Mouse (Mus musculus): ENCODE data around the gene Sgms2.

Sgms2 gene

DNA sequence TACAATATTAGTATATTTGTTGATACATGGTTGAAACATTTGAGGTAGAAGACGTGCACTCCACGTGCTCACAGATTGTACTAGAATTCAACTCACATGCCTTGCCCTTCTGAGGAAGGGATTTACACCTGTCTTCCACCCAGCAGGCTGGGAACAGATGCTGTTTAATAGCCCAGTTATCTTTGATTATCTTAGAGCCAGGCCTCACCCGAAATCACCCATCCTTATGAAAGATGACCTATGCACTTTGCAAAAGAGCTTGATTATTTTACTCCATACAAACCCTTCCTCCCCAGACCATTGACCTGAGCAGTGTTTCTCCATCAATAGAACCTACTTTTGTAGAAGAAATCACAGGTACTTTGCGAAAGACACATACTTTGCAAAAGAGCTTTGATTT lies 180.6 kb downstream of the Sgms2 start:
- DNase-seq (ENCODE audit: low read depth, low spot score) = no peak

DNA sequence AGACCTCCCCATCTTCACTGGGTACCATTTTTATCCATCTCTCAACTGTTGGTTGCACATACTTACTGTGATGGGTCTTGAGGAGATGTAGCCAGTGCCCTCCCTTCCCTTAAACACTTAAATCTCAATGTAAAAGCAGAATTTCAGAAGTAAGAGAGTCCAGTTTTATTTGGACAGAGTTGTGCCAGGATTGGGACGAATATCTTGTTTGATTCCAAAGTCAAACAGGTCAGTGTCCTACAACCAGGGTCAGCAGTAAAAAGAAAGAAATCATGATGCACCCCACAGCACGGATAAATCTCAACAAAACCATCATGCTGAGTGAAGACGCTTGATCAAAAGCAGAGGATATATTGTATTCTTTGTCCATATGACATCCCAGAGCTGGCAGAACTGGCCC lies 183.4 kb downstream of the Sgms2 start:
- DNase-seq (ENCODE audit: low read depth, low spot score) = no peak

DNA sequence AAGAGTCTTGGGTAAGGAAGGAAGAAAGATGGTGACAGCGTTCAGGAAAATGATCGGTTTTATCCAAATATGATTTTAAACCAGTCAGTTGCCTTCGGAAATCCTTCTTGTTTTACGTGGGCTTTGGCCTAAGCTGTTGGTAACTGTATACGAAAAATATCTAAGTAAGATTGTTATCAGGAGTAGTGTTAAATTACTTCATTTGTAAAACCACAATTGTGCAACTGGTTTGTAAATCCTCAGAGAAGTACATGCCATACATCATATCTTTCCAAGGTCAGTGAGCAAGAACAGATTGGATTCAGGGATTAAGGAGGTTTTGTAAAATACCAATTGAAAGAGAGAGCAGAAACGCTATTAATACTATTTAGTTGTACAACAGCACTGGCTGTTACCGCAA lies 185.0 kb downstream of the Sgms2 start:
- DNase-seq (ENCODE audit: low read depth, low spot score) = no peak

DNA sequence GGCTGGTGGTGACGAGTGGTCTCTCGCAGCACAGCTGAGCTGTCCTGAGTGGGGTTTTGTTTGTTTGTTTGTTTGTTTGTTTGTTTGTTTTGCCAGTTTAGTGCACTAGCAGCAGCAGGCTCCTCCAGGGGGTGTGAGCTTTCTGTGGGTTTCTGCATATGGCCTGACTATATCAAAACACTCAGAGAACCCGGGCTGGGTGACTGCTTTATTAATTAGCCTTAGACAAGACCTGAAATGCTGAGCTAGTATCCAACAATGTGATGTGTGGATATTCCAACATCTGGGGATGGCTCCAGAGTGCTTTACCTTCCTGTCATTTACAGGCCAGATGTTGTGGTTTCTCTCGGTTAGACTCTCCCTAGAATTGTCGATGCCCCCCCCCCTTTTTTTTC lies 187.9 kb downstream of the Sgms2 start:
- DNase-seq (ENCODE audit: low read depth, low spot score) = no peak

DNA sequence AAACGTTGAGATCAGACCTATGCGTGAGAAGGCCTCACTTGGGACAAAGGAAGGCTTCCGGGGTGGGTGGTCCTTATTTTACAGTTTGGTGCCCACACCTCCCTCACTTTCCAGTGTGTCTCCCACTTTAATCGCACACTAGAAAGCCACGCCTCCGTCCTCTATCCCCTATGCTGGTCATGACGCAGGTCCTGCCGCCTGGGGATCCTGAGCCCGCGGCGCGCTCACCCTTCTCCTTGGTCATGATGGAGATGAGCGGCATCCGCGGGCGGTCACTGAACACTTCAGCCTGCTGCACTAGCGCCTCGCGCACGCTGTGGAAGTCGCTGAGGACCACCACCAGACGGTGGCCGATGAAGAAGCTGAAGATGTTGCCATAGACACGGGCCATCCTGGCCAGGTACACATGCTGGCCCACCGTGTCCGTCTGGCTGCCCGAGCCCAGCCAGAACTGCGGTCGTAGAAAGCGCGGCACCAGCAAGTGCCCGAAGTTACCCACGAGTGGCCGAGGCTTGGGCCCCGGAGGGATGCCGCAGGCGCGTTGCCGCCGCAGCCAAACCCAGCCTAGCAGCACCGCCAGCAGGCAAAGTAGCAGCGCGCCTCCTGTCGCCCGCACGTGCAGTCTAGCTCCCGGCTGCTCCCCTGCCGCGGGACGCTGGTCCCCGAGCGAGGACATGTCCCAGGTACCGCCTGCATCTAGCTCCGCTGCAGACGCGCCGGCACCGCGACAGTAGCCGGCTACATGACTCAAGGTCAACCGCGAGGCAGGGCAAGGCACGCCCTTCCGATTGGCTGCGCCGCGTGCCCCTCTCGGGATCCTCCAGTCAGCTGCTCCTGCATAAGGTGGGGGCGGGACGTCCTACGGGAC lies 188.5 kb downstream of the Sgms2 start, which contains the start of gene Cyp2u1:
Cyp2u1 (minus strand) TSS at position 776 of the 868 bp plus-strand sequence.
- DNase-seq (ENCODE audit: low read depth, low spot score) = no peak

DNA sequence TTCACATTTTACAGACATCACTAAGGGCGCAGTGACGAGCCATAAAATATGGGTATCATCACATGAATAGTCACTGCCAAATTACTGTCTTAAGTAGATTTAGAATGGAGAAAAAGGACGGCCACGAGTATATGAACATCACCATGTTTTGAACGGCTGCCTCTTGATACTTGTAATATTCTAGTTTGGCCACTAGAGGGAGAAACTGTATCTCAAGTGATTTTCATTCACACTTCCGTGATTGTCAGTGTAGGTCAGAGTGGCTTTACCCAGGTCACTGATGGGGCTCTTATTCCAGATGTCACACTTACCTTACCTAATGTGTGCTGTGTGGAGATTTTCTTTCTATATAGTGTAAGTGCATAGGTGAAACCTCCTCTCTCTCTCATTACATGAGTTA lies 191.3 kb downstream of the Sgms2 start:
- no peak for DNase-seq (ENCODE audit: low read depth, low spot score)

DNA sequence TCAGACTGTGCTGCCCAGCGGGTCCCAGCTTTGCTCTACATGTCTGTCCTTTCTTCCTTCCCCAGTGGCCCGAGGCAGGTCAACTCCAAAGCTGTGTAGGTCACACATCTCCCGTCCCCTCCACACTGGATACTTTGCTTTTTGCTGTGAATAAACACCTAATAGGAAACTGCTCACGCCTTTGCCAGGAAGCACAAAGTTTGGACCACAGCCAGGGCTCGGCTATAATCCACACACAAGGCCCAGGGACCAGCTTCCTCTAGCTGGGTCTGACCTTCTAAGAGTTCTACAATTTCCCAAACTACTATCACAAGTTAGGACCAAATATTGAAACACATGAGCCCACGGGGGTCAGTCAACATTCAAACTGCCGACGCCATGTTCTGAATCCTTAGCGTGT lies 192.1 kb downstream of the Sgms2 start:
- no peak for DNase-seq (ENCODE audit: low read depth, low spot score)

DNA sequence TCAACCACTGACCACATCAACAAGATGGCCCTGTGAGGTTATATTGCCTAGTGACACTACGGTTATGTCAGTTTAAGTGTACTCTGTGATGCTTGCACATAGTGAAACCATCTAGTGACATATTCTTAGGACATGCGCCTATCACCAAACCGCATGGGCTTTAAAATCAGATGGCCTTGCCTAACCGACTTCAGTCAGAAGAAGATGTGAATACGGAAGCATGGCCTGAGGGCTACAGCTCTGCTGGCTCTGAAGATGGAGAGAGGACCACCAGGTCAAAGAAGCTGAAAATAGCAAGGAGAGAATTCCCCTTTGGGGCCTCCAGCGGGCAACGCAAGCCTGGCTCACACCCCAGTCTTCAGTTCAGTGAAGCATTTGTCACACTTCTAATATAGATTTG lies 194.3 kb downstream of the Sgms2 start:
- DNase-seq (ENCODE audit: low read depth, low spot score) = no peak

DNA sequence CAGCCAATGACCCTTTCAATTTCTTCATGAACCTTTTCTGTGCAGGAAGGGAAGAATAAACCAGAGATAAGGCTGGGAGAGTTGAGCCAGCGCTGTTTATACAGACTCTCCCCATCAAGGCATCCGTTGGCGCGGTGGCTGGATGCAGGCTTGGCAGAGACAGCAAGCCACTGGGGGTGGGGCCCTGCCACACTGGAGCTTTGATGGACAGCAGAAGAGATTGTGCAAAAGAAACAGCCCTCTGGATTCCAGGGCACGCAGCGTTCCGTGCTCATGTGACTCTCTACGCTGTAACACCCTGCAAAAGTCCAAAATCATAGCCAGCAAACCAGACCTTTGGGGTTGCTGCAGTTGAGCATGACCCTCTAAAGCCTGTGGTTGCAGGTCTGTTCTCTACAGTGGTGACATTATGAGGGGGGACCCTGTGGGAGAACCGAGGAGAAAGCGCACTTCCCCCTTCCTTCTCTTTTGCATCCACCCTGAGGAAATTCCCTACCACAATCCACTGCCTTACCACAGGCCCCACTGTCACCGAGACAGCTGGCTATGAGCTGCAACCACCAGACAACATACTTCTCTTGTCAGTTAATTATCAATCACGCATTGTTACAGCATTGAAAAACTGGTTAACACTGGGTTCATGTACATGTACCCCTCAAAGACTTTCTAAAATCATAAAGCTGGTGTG lies 195.6 kb downstream of the Sgms2 start:
- no peak for DNase-seq (ENCODE audit: low read depth, low spot score)

DNA sequence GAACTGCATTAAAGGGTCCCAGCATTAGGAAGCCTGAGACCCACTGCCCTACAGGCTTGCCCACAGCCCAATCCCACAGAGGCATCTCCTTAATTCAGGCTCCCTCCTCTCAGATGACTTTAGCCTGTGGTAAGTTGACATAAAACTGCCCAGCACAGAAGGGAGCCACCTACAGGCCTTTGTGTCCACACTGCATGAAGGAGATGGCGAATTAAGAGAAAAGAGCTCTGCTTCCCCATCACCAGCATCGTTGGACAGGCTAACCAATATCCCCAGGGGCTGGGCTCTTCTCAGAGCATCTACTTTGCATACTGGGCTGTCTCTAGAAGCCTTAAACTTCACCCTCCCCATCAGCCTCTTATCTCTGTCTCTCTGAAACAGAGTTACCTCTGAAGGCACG lies 196.7 kb downstream of the Sgms2 start:
- no peak for DNase-seq (ENCODE audit: low read depth, low spot score)

DNA sequence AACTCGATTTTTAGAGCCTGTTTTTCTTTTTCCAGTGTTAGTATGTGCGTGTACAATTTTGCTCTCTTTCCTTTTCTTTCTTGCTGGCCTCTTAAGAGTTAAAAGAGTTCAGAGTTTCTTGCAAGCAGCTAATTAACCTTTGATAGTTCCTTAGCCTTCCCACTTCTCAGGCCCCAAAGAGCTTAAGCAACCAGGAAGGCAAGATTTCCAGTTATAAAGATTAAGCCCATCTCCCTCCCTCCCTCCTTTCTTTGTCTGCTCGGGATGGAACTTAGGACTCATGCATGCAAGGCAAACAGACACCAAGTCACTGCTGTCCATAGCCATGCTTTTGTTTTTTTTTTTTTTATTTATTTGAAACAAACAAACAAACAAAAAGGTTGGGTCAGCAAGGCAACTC lies 198.3 kb downstream of the Sgms2 start:
- no peak for DNase-seq (ENCODE audit: low read depth, low spot score)

DNA sequence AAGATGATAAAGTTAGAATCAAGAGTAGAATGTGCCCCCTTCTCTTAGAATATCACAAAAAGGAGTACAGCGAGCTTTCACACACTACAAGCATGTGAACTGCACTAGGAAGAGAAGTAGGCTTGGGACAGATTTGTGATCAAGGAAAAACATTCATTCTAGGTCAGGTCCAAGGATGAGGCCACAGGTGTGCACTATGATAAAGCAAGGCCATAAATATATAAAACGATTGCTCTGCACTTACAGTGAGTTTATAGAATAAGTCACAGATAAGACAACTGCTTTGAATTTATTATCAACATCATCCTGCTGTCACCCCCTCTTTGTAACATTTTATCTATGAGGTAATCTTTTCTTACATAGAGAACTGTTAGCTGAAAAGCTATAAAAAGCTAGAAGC lies 198.9 kb downstream of the Sgms2 start:
- no peak for DNase-seq (ENCODE audit: low read depth, low spot score)

DNA sequence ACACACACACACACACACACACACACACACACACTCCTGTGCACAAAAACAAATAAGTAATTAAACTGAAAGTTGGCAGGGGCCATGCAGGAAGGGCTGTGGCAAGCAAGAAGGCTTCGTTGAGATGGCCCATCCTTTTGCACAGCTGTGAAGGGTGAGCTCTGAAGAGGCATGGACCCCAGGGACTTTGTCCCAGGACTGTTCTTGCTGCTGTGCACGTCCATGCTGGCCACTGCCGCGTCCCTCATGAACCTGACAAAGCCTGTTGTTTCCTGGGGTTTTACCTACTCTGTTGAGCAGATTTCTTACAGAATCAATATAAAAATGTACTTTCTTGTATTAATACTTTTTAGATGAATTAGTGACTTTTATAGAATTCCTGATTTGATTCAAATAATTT lies 199.3 kb downstream of the Sgms2 start:
- DNase-seq (ENCODE audit: low read depth, low spot score) = no peak

DNA sequence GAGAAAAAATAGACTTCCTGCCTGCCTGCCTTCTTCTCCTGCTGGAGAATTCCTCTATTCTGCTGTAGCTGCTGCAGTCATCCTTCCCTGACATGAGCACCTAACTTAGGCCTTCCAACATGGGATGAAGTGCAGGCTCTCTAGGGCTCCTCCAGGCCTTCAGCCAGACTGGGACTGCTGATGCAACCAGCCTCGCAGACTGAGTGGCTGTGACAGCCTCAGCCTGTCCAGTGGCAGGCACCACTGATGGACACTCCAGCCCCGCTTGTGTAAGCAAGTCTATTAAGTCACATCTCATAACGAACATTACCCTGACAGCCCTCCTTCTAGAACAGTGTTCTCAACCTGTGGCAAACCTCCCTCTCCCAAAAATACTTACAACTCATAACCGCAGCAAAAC lies 217.1 kb downstream of the Sgms2 start:
- DNase-seq (ENCODE audit: low read depth, low spot score) = no peak

DNA sequence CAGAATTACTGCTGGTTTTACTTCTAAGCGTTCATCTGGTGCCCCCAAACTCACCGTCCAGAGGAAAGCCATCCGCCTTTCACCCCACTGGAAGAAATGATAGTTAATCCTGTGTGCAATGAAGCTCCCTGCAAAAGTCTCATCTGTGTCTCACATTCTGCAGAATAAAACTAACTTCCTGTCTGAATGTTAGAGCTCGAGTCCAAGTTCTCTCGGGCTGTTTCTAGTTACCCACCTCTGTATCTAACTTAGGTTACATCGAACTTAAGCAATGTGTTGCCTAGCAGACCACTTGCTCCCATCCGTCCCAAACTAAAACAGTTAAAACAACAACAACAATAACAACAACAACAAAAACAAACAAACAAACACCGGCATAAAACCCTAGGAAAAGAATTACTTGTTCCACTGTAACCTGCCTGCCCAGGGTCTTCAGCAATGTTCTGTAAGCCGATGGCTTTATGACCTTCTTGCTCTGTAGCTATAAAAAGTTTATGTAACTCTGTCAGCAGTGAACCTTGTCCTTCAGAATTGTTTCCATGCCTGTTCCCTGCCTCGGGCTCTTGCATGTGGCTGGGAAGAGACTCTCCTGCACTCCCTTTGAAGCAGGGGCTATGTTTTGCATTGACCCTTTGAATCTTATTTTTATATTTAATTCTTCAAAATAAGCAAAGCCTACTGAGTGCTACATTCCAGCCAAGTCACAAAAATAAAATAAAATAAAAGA lies 218.7 kb downstream of the Sgms2 start:
- no peak for DNase-seq (ENCODE audit: low read depth, low spot score)

DNA sequence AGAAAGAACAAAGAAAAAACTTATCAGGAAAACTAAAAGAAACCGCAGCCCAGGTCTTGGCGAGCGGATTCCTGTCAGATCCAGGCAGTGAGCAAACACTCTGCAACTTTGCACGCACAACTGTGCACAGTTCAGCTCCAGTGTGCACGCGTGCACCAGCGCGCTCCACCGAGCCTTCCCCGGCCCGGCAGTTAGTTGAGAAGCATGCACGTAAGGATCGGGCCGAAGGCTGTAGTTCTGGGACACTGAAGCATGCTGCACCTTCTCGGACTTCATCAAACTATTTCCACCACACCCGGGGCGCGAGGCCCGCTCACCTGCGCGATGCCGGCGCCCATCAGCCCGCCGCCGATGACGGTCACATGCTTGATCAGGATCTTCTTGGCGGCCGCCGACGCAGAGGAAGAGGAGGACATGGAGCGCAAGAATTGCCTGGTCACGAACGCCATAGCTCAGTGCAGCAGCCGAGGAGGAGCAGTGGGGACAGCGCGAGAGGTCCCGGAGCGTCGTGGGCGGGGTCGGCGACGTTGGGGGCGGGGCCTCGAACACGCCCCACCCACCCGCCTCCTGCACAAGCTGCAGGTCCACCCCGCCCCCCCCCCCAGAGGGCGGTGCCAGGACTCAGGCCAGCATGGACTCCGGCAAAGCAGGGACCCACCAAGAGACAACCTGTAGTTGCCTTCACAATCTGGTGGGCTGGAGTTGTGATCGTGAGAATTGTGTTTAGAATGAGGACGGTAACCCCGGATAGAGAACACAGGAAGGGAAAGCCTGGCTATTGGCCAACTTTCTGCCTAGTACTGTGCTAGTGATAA lies 219.4 kb downstream of the Sgms2 start, which contains the start of gene Hadh:
Hadh (minus strand) TSS at position 543 of the 815 bp plus-strand sequence.
- peak; percentile 30 for DNase-seq (ENCODE audit: low read depth, low spot score)

DNA sequence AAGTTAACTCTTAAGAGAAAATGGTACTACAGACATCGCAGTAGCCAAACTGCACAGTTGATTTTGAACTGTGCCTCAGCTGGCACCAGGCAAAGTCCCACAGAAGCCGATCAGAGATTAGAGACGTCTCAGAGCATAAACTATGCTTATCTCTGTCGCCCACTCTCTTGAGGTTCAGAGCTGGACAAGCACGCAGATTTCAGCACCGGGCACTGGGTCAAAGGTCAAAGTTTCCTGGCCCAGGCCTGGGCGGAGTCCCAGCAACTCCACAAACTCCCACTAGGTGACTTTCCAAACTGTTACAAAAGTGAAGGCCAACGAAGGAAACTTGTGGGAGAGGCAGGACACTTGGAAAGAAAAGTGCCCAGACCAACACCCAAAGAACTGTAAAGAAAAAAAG lies 220.1 kb downstream of the Sgms2 start:
- DNase-seq (ENCODE audit: low read depth, low spot score) = no peak

DNA sequence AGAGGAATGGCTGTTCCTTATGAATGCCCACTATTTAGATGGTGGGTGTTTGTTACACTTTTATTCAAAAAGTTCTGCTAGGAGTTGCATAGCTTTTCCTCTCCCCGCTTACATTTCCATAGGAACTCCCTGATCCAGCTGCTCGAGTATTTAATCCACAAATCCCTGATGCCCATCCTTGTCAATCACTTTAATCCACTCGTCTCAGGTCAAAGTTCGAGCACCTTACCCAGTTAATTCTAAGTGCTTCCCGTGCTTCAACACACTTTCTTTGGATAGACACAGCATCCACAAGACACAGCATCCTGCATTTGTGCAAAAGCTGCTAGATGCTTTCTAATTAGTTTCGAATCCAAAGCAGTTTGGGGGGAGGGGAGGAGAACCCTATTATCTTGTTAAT lies 220.8 kb downstream of the Sgms2 start:
- DNase-seq (ENCODE audit: low read depth, low spot score) = no peak

Measured in c-Kit-negative CD71-positive TER-119-positive erythroid progenitor cells, embryonic 14.5 days (primary cell).